Mouse (Mus musculus): ENCODE measurements around the gene 2410004P03Rik. TPM values are rescaled to one million over a fixed set of nuclear protein-coding genes. Genes with fewer than 3 reads are reported as not detected.

2410004P03Rik gene
- polyA plus RNA-seq (2012; rRNA removed) = 0.02 TPM in 1 of 2 replicates, not detected in the other

GRCm38 (mm10) chr12:17011100-17011870 lies at the start of gene 2410004P03Rik:
TSS of gene 2410004P03Rik (minus strand) at chr12:17011727.
- no peak within 1 kb of the TSS for H3K27ac ChIP-seq (ENCODE audit: insufficient read depth, low read depth, low read length)
- no peaks in the 10 kb centered on the region for H3K4me1 ChIP-seq (ENCODE audit: control insufficient read depth, insufficient read depth, low read length)
- H3K4me3 ChIP-seq (ENCODE audit: insufficient read depth, low read depth, low read length) = peak within 1 kb of the TSS; percentile 50
- no peaks in the 10 kb centered on the region for H3K27me3 ChIP-seq (replicated peaks; ENCODE audit: control insufficient read depth, insufficient read depth, low read length)
- 10% methylated on average over 29 of the region's 29 CpGs for WGBS
- peak; percentile 77 for TF ChIP-seq CTCF (conservative IDR thresholded peaks at IDR 0.05; ENCODE audit: insufficient read depth, insufficient read length, low read depth, low read length)
- no peak for TF ChIP-seq POLR2A (IDR thresholded peaks at IDR 0.05; ENCODE audit: low read depth, low read length)
- H3K36me3 ChIP-seq (ENCODE audit: control insufficient read depth, insufficient read depth, low read length) = no peaks in the 10 kb centered on the region
- peak; percentile 79 for DNase-seq

GRCm38 (mm10) chr12:17061183-17061722 lies 49.7 kb upstream of the 2410004P03Rik start:
- Histone ChIP-seq H3K36me3 (ENCODE audit: control insufficient read depth, insufficient read depth, low read length) (no peaks in the 10 kb centered on the region), H3K4me3 (ENCODE audit: insufficient read depth, low read depth, low read length) (no peak overlapping the region), H3K27ac (ENCODE audit: insufficient read depth, low read depth, low read length) (no peak overlapping the region), H3K4me1 (ENCODE audit: control insufficient read depth, insufficient read depth, low read length) (no peaks in the 10 kb centered on the region), H3K27me3 (replicated peaks; ENCODE audit: control insufficient read depth, insufficient read depth, low read length) (no peaks in the 10 kb centered on the region)
- TF ChIP-seq POLR2A (IDR thresholded peaks at IDR 0.05; ENCODE audit: low read depth, low read length) (no peak), CTCF (conservative IDR thresholded peaks at IDR 0.05; ENCODE audit: insufficient read depth, insufficient read length, low read depth, low read length) (no peak)
- no peak for DNase-seq
- 26% methylated on average over 7 of the region's 7 CpGs for WGBS

- TF ChIP-seq CTCF (conservative IDR thresholded peaks at IDR 0.05; ENCODE audit: insufficient read depth, insufficient read length, low read depth, low read length) = no peak
- no peak for TF ChIP-seq POLR2A (IDR thresholded peaks at IDR 0.05; ENCODE audit: low read depth, low read length)
- Histone ChIP-seq H3K27ac (ENCODE audit: insufficient read depth, low read depth, low read length) (no peak overlapping the region), H3K4me3 (ENCODE audit: insufficient read depth, low read depth, low read length) (no peak overlapping the region), H3K4me1 (ENCODE audit: control insufficient read depth, insufficient read depth, low read length) (no peaks in the 10 kb centered on the region), H3K36me3 (ENCODE audit: control insufficient read depth, insufficient read depth, low read length) (no peaks in the 10 kb centered on the region), H3K27me3 (replicated peaks; ENCODE audit: control insufficient read depth, insufficient read depth, low read length) (no peaks in the 10 kb centered on the region)
- 76% methylated on average over 10 of the region's 10 CpGs for WGBS
- no peak for DNase-seq
Observed at GRCm38 (mm10) chr12:17058490-17058889, 47.0 kb upstream of the 2410004P03Rik start.

- no peak for TF ChIP-seq CTCF (conservative IDR thresholded peaks at IDR 0.05; ENCODE audit: insufficient read depth, insufficient read length, low read depth, low read length)
- TF ChIP-seq POLR2A (IDR thresholded peaks at IDR 0.05; ENCODE audit: low read depth, low read length) = no peak
- no peak for DNase-seq
- no peaks in the 10 kb centered on the region for H3K27me3 ChIP-seq (replicated peaks; ENCODE audit: control insufficient read depth, insufficient read depth, low read length)
- no peaks in the 10 kb centered on the region for H3K36me3 ChIP-seq (ENCODE audit: control insufficient read depth, insufficient read depth, low read length)
- 82% methylated on average over 8 of the region's 8 CpGs for WGBS
- no peak overlapping the region for H3K27ac ChIP-seq (ENCODE audit: insufficient read depth, low read depth, low read length)
- no peak overlapping the region for H3K4me3 ChIP-seq (ENCODE audit: insufficient read depth, low read depth, low read length)
- H3K4me1 ChIP-seq (ENCODE audit: control insufficient read depth, insufficient read depth, low read length) = no peaks in the 10 kb centered on the region
Observed at GRCm38 (mm10) chr12:17057110-17057509, 45.6 kb upstream of the 2410004P03Rik start.

- Histone ChIP-seq H3K4me1 (ENCODE audit: control insufficient read depth, insufficient read depth, low read length) (no peaks in the 10 kb centered on the region), H3K27me3 (replicated peaks; ENCODE audit: control insufficient read depth, insufficient read depth, low read length) (no peaks in the 10 kb centered on the region), H3K4me3 (ENCODE audit: insufficient read depth, low read depth, low read length) (no peak overlapping the region), H3K27ac (ENCODE audit: insufficient read depth, low read depth, low read length) (no peak overlapping the region), H3K36me3 (ENCODE audit: control insufficient read depth, insufficient read depth, low read length) (no peaks in the 10 kb centered on the region)
- no peak for TF ChIP-seq CTCF (conservative IDR thresholded peaks at IDR 0.05; ENCODE audit: insufficient read depth, insufficient read length, low read depth, low read length)
- 85% methylated on average over 4 of the region's 4 CpGs for WGBS
- no peak for DNase-seq
Observed at GRCm38 (mm10) chr12:17055766-17056165, 44.2 kb upstream of the 2410004P03Rik start.

GRCm38 (mm10) chr12:17054691-17055090 lies 43.2 kb upstream of the 2410004P03Rik start:
- Histone ChIP-seq H3K27ac (ENCODE audit: insufficient read depth, low read depth, low read length) (no peak overlapping the region), H3K27me3 (replicated peaks; ENCODE audit: control insufficient read depth, insufficient read depth, low read length) (no peaks in the 10 kb centered on the region), H3K36me3 (ENCODE audit: control insufficient read depth, insufficient read depth, low read length) (no peaks in the 10 kb centered on the region), H3K4me1 (ENCODE audit: control insufficient read depth, insufficient read depth, low read length) (no peaks in the 10 kb centered on the region), H3K4me3 (ENCODE audit: insufficient read depth, low read depth, low read length) (no peak overlapping the region)
- WGBS = 58% methylated on average over 4 of the region's 4 CpGs
- no peak for DNase-seq
- TF ChIP-seq CTCF (conservative IDR thresholded peaks at IDR 0.05; ENCODE audit: insufficient read depth, insufficient read length, low read depth, low read length) = peak; percentile 43
- no peak for TF ChIP-seq POLR2A (IDR thresholded peaks at IDR 0.05; ENCODE audit: low read depth, low read length)

- Histone ChIP-seq H3K27ac (ENCODE audit: insufficient read depth, low read depth, low read length) (no peak overlapping the region), H3K27me3 (replicated peaks; ENCODE audit: control insufficient read depth, insufficient read depth, low read length) (no peaks in the 10 kb centered on the region), H3K36me3 (ENCODE audit: control insufficient read depth, insufficient read depth, low read length) (no peaks in the 10 kb centered on the region), H3K4me1 (ENCODE audit: control insufficient read depth, insufficient read depth, low read length) (no peaks in the 10 kb centered on the region), H3K4me3 (ENCODE audit: insufficient read depth, low read depth, low read length) (no peak overlapping the region)
- TF ChIP-seq CTCF (conservative IDR thresholded peaks at IDR 0.05; ENCODE audit: insufficient read depth, insufficient read length, low read depth, low read length) (no peak), POLR2A (IDR thresholded peaks at IDR 0.05; ENCODE audit: low read depth, low read length) (no peak)
- 69% methylated on average over 2 of the region's 2 CpGs for WGBS
- no peak for DNase-seq
Observed at GRCm38 (mm10) chr12:17052673-17053072, 41.1 kb upstream of the 2410004P03Rik start.
